Mouse (Mus musculus) midbrain, embryonic 13.5 days (tissue): ENCODE results near the gene Nagk. TPM values are rescaled to one million over a fixed set of nuclear protein-coding genes. Genes with fewer than 3 reads are reported as not detected.
A peak's percentile ranks its signal among the peaks of the same experiment; 100 is the strongest.
"Not testable (repeated sequence)": the region's sequence is repeated elsewhere in the genome, so short reads cannot be mapped to it uniquely, and the experiment has no call there.

Experiments
- ATAC-seq: fragments of 200-750 bp; cut with Nextera tagmentation; 2 replicates; pipeline ENCODE4 v1.8.0; 2017; ENCODE audit warnings: mild to moderate bottlenecking, moderate TSS enrichment, moderate library complexity
- H3K27ac ChIP-seq: fragments of 300-500 bp; sonication (generic); 2 replicates; pipeline ENCODE4 v1.5.1; 2015; ENCODE audit warnings: inconsistent platforms, mild to moderate bottlenecking, moderate library complexity
- H3K27me3 ChIP-seq: fragments of 300-500 bp; sonication (generic); 2 replicates; pipeline ENCODE4 v1.6.1; 2015; ENCODE audit warnings: mild to moderate bottlenecking, inconsistent platforms
- H3K36me3 ChIP-seq: fragments of 300-500 bp; sonication (generic); 2 replicates; pipeline ENCODE4 v1.6.1; 2015; ENCODE audit warnings: mild to moderate bottlenecking, inconsistent platforms
- H3K4me1 ChIP-seq: fragments of 300-500 bp; sonication (generic); replicated peaks from 2 replicates; pipeline ENCODE4 v1.6.1; 2015; ENCODE audit warnings: inconsistent platforms
- H3K4me2 ChIP-seq: fragments of 300-500 bp; sonication (generic); replicated peaks from 2 replicates; pipeline ENCODE4 v1.6.1; 2015; ENCODE audit warnings: moderate library complexity, mild to moderate bottlenecking, inconsistent platforms
- H3K4me3 ChIP-seq: fragments of 300-500 bp; sonication (generic); replicated peaks from 2 replicates; pipeline ENCODE4 v1.5.1; 2015; ENCODE audit warnings: mild to moderate bottlenecking, inconsistent platforms
- H3K9ac ChIP-seq: fragments of 300-500 bp; sonication (generic); replicated peaks from 2 replicates; pipeline ENCODE4 v1.6.1; 2015; ENCODE audit warnings: mild to moderate bottlenecking, inconsistent platforms
- H3K9me3 ChIP-seq: fragments of 300-500 bp; sonication (generic); 2 replicates; pipeline ENCODE4 v1.6.1; 2016; ENCODE audit warnings: mild to moderate bottlenecking, inconsistent platforms
- WGBS: fragments of 180-500 bp; shearing (Covaris S2); methylation state at CpG from one replicate; pipeline ENCODE4 v1.1.7; 2015; 5-methylcytosine and 5-hydroxymethylcytosine counted together
- polyA plus RNA-seq: library from polyadenylated mRNA; unstranded; fragments of >200 nt; fragmentation: Nextera tagmentation; extraction: Ambion mirVana; gene quantifications from 2 replicates; pipeline ENCODE4 v1.2.1, GENCODE M21; 2015

Gene Nagk
- polyA plus RNA-seq, 1 experiment from 2014 or later = 88.1 TPM

DNA sequence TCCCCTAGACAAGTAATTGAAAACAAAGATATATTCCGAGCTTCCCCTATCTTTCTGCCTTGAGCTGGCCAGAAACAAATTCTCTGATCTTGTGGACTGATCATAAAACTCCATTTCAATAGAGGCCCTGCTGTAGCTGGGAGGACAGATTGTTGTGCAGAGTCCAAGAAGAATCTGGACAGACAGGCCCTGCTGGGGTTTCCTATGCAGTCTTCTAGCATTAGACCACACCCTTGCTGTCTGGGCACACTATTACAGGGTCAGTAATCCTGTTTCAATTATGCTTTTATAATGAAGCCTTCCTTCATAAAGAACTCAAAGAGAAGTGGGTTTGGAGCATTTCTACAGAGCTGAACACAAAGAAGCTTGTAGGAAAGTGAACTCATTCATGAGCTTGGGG, 24.2 kb downstream of the Nagk start:
- Histone ChIP-seq H3K27me3 (no peaks in the 10 kb centered on the region), H3K4me3 (no peak overlapping the region), H3K4me1 (peaks cover 16% of the 10 kb centered on the region), H3K4me2 (no peak overlapping the region), H3K9ac (no peak overlapping the region), H3K9me3 (peaks cover 5% of the 10 kb centered on the region; the same call in 1 of the 2 replicates), H3K27ac (no peak overlapping the region), H3K36me3 (peaks cover 25% of the 10 kb centered on the region)
- WGBS = 67% methylated on average over 1 of the region's 1 CpGs
- ATAC-seq = no peak

DNA sequence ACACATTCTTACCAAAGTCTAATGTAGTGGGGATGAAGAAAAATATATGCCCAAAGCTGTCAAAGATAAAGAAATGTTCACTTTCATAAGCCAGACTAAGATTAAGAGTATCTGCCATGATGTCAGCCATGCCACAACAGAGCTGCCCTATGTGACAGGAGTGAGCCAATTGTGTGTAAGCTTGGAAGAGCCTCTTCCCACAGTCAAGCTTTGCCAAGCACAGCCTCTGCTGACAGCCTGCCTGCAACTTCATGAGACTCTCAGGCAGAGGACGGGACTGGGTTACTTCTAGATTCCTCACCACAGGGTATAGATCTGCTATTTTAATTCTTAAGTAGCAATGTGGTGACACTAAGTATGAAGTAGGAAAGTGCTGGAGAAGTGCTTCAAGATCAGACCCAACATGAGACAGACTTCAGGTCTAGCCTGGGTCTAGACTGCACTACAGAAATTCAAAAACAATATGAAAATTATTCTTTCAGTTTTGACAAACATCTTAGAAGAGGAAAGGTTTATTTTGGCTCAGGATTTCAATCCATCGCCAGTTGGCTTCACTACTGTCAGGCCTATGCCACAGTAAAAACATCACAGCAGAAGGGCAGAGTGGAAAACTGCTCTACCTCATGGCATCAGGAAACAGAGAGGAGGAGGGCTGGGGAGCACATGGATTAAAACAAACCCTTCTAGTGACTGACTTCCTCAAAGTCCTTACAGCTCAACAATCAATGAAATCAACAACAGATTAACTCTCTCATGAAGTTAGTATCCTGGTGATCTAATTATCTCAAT, 26.1 kb downstream of the Nagk start:
- 89% methylated on average over 2 of the region's 2 CpGs for WGBS
- peaks cover 16% of the 10 kb centered on the region for H3K4me1 ChIP-seq
- no peak overlapping the region for H3K4me2 ChIP-seq
- peaks cover 12% of the 10 kb centered on the region for H3K36me3 ChIP-seq
- no peak overlapping the region for H3K9ac ChIP-seq
- H3K9me3 ChIP-seq = peaks cover 5% of the 10 kb centered on the region; the same call in 1 of the 2 replicates
- H3K4me3 ChIP-seq = no peak overlapping the region
- no peak overlapping the region for H3K27ac ChIP-seq
- H3K27me3 ChIP-seq = no peaks in the 10 kb centered on the region
- no peak for ATAC-seq

GRCm38 (mm10) chr6:83821856-83822255, 27.1 kb downstream of the Nagk start:
- peaks cover 10% of the 10 kb centered on the region; the same call in 1 of the 2 replicates for H3K36me3 ChIP-seq
- no peak for ATAC-seq
- H3K4me1 ChIP-seq = peaks cover 16% of the 10 kb centered on the region
- H3K27ac ChIP-seq = no peak overlapping the region
- H3K4me3 ChIP-seq = no peak overlapping the region
- no peak overlapping the region for H3K4me2 ChIP-seq
- no peak overlapping the region for H3K9ac ChIP-seq
- WGBS = 48% methylated on average over 2 of the region's 2 CpGs
- no peaks in the 10 kb centered on the region for H3K27me3 ChIP-seq
- H3K9me3 ChIP-seq = peaks cover 2% of the 10 kb centered on the region; the same call in 1 of the 2 replicates

DNA sequence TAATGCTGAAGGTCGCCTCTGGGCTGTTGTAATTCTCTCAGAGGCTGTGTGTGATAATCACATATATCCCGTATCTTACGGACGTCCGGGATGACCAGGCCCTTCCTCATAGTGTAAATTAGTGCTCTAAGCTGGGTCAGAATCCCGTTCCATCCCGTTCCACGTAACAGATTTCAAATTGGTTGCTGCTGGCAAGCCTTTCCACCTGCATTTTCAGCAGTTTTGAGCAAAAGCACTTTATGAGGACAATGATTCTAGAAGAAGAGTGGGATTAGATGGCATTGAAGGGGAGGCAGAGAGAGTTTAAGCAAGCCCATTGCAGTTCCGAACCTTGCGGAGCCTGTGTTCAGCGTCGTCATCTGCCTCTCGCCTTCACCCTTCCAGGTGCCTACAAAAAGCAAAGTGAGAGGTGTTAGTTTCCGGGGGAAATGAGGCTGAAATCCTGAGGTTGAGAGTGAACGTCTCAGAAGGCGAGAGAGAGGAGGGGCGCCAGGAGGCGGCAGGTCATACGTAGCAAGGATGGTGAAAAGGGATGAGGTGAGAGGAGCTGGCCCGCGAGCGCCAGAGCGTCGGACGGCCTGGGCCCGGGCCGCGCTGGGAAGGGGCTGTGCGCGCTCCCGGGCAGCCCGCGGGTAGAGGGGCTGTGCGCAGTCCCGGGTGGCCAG, 36.3 kb downstream of the Nagk start:
- no peak for ATAC-seq
- H3K9ac ChIP-seq = peak overlapping the region; percentile 82
- peak overlapping the region; percentile 74 for H3K4me3 ChIP-seq
- peak overlapping the region; percentile 91 for H3K27ac ChIP-seq
- H3K27me3 ChIP-seq = no peaks in the 10 kb centered on the region
- H3K4me2 ChIP-seq = peak overlapping the region; percentile 75
- peaks cover 21% of the 10 kb centered on the region for H3K4me1 ChIP-seq
- H3K36me3 ChIP-seq = 0 out of 2 replicates have a peak, but pooled peaks cover 2% of the 10 kb centered on the region
- H3K9me3 ChIP-seq = no peaks in the 10 kb centered on the region
- under 1% methylated on average over 32 of the region's 35 CpGs for WGBS

DNA sequence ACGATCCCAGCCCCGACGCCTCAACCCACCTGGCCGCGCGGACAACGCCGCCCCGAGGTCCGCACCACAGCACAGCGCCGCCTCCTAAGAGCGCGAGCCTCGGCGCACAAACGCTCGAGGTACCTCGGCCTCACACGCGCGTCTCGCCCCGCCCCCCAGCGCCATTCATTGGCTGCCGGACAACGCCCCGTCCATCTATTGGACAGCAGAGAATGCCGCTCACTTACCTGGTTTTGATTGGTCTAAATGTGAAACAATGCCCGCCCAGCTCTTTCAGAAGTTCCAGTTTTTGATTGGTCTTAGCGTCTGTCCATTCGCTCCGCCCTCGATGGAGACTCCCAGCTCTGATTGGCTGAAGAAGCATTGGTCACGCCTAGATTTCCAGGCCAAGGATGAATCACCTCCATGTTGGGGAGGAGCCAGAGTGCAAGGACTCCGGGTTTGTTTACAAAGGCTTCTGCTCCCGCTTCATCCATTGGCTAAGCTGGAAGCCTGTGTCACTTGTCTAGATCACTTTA, 36.9 kb downstream of the Nagk start, which contains the start of gene Paip2b:
Gene Paip2b, minus strand, starts transcription at position 136 of the 518 bp plus-strand sequence.
- H3K36me3 ChIP-seq = no peaks in the 10 kb centered on the region
- H3K9ac ChIP-seq = peak within 1 kb of the TSS; percentile 82
- peak within 1 kb of the TSS; percentile 74 for H3K4me3 ChIP-seq
- no peaks in the 10 kb centered on the region for H3K9me3 ChIP-seq
- H3K27me3 ChIP-seq = no peaks in the 10 kb centered on the region
- WGBS = under 1% methylated on average over 36 of the region's 37 CpGs
- peaks cover 21% of the 10 kb centered on the region for H3K4me1 ChIP-seq
- peak; percentile 99 for ATAC-seq
- peak within 1 kb of the TSS; percentile 91 for H3K27ac ChIP-seq
- H3K4me2 ChIP-seq = peak within 1 kb of the TSS; percentile 75

GRCm38 (mm10) chr6:83832393-83832792, 37.6 kb downstream of the Nagk start:
- peak overlapping the region; percentile 20 for H3K4me3 ChIP-seq
- not testable (repeated sequence) for ATAC-seq

DNA sequence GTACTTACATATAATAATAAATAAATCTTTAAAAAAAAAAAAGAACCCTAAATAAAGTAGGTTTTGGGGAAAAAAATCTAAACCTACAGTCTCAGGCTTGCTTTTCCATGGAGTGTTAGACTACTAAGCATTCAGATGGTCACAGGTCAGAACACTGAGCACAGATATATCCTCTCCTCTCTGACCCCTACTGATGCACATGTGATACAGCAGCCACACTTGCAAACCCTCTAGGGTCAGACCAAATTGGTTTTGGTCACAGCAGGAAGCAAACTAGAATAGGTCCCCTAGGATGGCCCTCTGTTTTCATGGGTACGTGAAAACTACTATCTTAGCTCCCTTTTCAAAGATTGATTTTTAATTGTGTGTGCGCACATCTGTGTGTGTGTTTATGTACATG, 42.0 kb downstream of the Nagk start:
- 92% methylated on average over 2 of the region's 2 CpGs for WGBS
- H3K9ac ChIP-seq = no peak overlapping the region
- no peak overlapping the region for H3K4me3 ChIP-seq
- H3K9me3 ChIP-seq = no peaks in the 10 kb centered on the region
- ATAC-seq = no peak
- H3K4me2 ChIP-seq = no peak overlapping the region
- H3K4me1 ChIP-seq = 0 out of 2 replicates have a peak, but pooled peaks cover 4% of the 10 kb centered on the region
- H3K36me3 ChIP-seq = no peaks in the 10 kb centered on the region
- H3K27me3 ChIP-seq = no peaks in the 10 kb centered on the region
- H3K27ac ChIP-seq = no peak overlapping the region

More at GRCm38 (mm10) chr6:83832393-83832792, 37.6 kb downstream of the Nagk start:
- H3K9me3 ChIP-seq, H3K36me3 ChIP-seq, H3K9ac ChIP-seq, H3K27me3 ChIP-seq: not testable (repeated sequence)
- 68% methylated on average over 1 of the region's 1 CpGs for WGBS
- H3K27ac ChIP-seq = peak overlapping the region; percentile 1; the same call in 1 of the 2 replicates
- H3K4me2 ChIP-seq = peak overlapping the region; percentile 46
- peaks cover 21% of the 10 kb centered on the region for H3K4me1 ChIP-seq

GRCm38 (mm10) chr6:83838046-83838445, 43.3 kb downstream of the Nagk start:
- ATAC-seq = no peak
- no peaks in the 10 kb centered on the region for H3K27me3 ChIP-seq
- no peaks in the 10 kb centered on the region for H3K4me1 ChIP-seq
- no peaks in the 10 kb centered on the region for H3K9me3 ChIP-seq
- no peak overlapping the region for H3K27ac ChIP-seq
- 89% methylated on average over 2 of the region's 2 CpGs for WGBS
- H3K4me2 ChIP-seq = no peak overlapping the region
- H3K4me3 ChIP-seq = no peak overlapping the region
- no peak overlapping the region for H3K9ac ChIP-seq
- H3K36me3 ChIP-seq = no peaks in the 10 kb centered on the region

DNA sequence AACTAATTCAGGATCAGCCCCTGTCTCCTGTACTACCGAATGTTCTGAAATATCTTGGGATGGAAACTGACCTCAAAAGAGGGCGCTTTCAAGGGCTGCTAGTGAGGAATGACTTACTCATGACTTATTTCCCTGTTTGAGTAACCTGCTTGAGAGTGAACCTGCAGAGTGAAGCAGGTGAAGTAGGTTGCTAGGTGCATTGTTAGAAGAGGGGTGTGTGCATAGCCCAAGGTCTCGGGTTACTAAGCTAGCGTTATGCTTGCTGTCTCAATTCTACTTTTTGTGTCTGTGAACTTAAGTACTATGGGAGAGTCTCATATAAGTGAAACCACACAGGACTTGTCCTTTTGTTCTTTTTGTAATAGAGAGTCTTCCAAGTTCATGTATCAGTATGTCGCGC, 45.3 kb downstream of the Nagk start:
- Histone ChIP-seq H3K4me1 (no peaks in the 10 kb centered on the region), H3K27me3 (no peaks in the 10 kb centered on the region), H3K9me3 (no peaks in the 10 kb centered on the region), H3K4me2 (no peak overlapping the region), H3K4me3 (no peak overlapping the region), H3K27ac (no peak overlapping the region), H3K9ac (no peak overlapping the region), H3K36me3 (no peaks in the 10 kb centered on the region)
- ATAC-seq = no peak
- WGBS = 92% methylated on average over 6 of the region's 6 CpGs

DNA sequence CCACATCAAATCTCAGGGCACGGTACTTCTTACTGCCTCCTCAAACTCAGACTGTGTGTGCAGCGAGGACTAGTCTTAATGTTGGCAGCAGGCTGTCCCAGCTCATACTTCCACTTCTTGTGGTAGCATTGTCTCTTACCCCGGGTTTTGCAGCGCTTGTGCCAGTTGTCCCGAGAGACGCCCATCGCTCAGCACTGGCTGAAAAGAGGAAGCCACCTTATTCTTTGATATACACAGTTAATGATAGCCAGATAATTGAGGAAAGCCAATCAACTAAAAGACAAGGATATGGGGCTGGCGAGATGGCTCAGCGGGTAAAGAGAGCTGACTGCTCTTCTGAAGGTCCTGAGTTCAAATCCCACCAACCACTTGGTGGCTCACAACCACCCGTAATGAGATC, 50.1 kb downstream of the Nagk start:
- Histone ChIP-seq H3K9me3 (no peaks in the 10 kb centered on the region), H3K9ac (no peak overlapping the region), H3K4me1 (no peaks in the 10 kb centered on the region), H3K4me3 (no peak overlapping the region), H3K27me3 (no peaks in the 10 kb centered on the region), H3K36me3 (no peaks in the 10 kb centered on the region), H3K4me2 (no peak overlapping the region), H3K27ac (no peak overlapping the region)
- ATAC-seq = no peak
- WGBS = 93% methylated on average over 10 of the region's 10 CpGs

- H3K9me3 ChIP-seq = no peaks in the 10 kb centered on the region
- no peaks in the 10 kb centered on the region for H3K4me1 ChIP-seq
- no peak overlapping the region for H3K4me2 ChIP-seq
- no peak overlapping the region for H3K4me3 ChIP-seq
- H3K36me3 ChIP-seq = no peaks in the 10 kb centered on the region
- H3K27me3 ChIP-seq = no peaks in the 10 kb centered on the region
- ATAC-seq = no peak
- no peak overlapping the region for H3K27ac ChIP-seq
- WGBS = 99% methylated on average over 2 of the region's 2 CpGs
- H3K9ac ChIP-seq = no peak overlapping the region
Observed at GRCm38 (mm10) chr6:83846141-83846540, 51.4 kb downstream of the Nagk start.

DNA sequence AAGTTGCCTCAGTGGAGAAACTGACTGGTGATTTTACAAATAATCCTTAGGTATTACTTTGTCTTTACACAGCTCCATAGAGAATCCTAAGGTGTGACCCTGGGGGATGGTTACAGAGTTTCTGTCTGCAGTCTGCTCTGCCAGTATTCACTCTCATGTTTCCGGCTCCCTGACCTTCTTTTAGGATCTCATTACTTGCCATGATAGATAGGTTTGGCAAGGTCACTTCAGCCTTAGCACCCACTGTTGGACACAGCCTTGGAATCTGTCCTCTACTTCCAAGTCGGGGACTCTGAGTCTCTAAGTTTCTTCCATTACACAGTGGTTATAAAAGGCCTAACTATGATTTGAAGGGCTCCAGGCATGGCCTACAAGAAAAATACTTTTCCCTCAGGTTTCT, 54.7 kb downstream of the Nagk start:
- no peak for ATAC-seq
- Histone ChIP-seq H3K27ac (no peak overlapping the region), H3K36me3 (no peaks in the 10 kb centered on the region), H3K9me3 (no peaks in the 10 kb centered on the region), H3K4me1 (no peaks in the 10 kb centered on the region), H3K4me2 (no peak overlapping the region), H3K4me3 (no peak overlapping the region), H3K9ac (no peak overlapping the region), H3K27me3 (no peaks in the 10 kb centered on the region)
- 97% methylated on average over 2 of the region's 2 CpGs for WGBS
